Mouse (Mus musculus): Measurements from ENCODE around the gene Gm17359. TPM values are rescaled to one million over a fixed set of nuclear protein-coding genes. Genes with fewer than 3 reads are reported as not detected.

Gm17359 gene
- total RNA-seq (2021) = not detected
- long read RNA-seq, experiment 1 = 0 reads
- long read RNA-seq, experiment 2 = 0 reads

- DNase-seq = no peak
Measured at GRCm38 (mm10) chr3:79336044-79336766, at the start of gene Gm17359. Gene Gm17359 (plus strand): TSS chr3:79336661.

GRCm38 (mm10) chr3:79287108-79287576, 49.3 kb upstream of the Gm17359 start:
- DNase-seq = peak; percentile 96

GRCm38 (mm10) chr3:79287699-79288458, 48.6 kb upstream of the Gm17359 start:
- DNase-seq = no peak

GRCm38 (mm10) chr3:79289050-79289449, 47.4 kb upstream of the Gm17359 start:
- DNase-seq = no peak

GRCm38 (mm10) chr3:79293023-79293422, 43.4 kb upstream of the Gm17359 start:
- DNase-seq = no peak

- DNase-seq = no peak
Measured at GRCm38 (mm10) chr3:79294701-79295100, 41.8 kb upstream of the Gm17359 start.

GRCm38 (mm10) chr3:79296049-79296448, 40.4 kb upstream of the Gm17359 start:
- no peak for DNase-seq

- no peak for DNase-seq
Measured at GRCm38 (mm10) chr3:79296586-79296985, 39.9 kb upstream of the Gm17359 start.

GRCm38 (mm10) chr3:79297281-79297680, 39.2 kb upstream of the Gm17359 start:
- peak; percentile 5 to 27 for DNase-seq

- DNase-seq = no peak
Measured at GRCm38 (mm10) chr3:79299401-79299800, 37.1 kb upstream of the Gm17359 start.

GRCm38 (mm10) chr3:79308605-79309004, 27.9 kb upstream of the Gm17359 start:
- DNase-seq = no peak

GRCm38 (mm10) chr3:79310184-79310583, 26.3 kb upstream of the Gm17359 start:
- no peak for DNase-seq

- no peak for DNase-seq
Measured at GRCm38 (mm10) chr3:79311895-79312294, 24.6 kb upstream of the Gm17359 start.

GRCm38 (mm10) chr3:79314006-79314698, 22.3 kb upstream of the Gm17359 start:
- DNase-seq = peak in 1 of 2 experiments; percentile 11

- no peak for DNase-seq
Measured at GRCm38 (mm10) chr3:79324697-79325526, 11.5 kb upstream of the Gm17359 start.

GRCm38 (mm10) chr3:79329691-79330315, 6.7 kb upstream of the Gm17359 start:
- no peak for DNase-seq

GRCm38 (mm10) chr3:79333051-79333450, 3.4 kb upstream of the Gm17359 start:
- DNase-seq = peak; percentile 37 to 41

GRCm38 (mm10) chr3:79333643-79334200, 2.7 kb upstream of the Gm17359 start:
- DNase-seq = no peak

GRCm38 (mm10) chr3:79340737-79341136, 4.3 kb downstream of the Gm17359 start:
- DNase-seq = no peak

- DNase-seq = no peak
Measured at GRCm38 (mm10) chr3:79342961-79343735, 6.7 kb downstream of the Gm17359 start.
